Mouse (Mus musculus) limb, embryonic 13.5 days (tissue): ENCODE results near the gene Ambn. TPM values are rescaled to one million over a fixed set of nuclear protein-coding genes. Genes with fewer than 3 reads are reported as not detected.

Source experiments
- polyA plus RNA-seq: library from polyadenylated mRNA; unstranded; fragments of >200 nt; fragmentation: Nextera tagmentation; extraction: Ambion mirVana; gene quantifications from 2 replicates; pipeline ENCODE4 v1.2.1, GENCODE M21; 2015

The Ambn gene
- polyA plus RNA-seq, 1 experiment from 2014 or later, result 3.5 TPM

Other genes with a start within 250 kb of the Ambn start
- gene Gm7714, start 187.1 kb upstream of the Ambn start, polyA plus RNA-seq, result not detected in 2 replicates
- not detected in 2 replicates for gene Prol1, start 138.7 kb upstream of the Ambn start, polyA plus RNA-seq
- gene Amtn, start 79.9 kb upstream of the Ambn start, polyA plus RNA-seq, result 0.19 and 0.94 TPM in 2 replicates
- gene Enam, start 32.0 kb downstream of the Ambn start, polyA plus RNA-seq, result 0.05 and 0.10 TPM in 2 replicates
- 0.27 TPM in 1 of 2 replicates, not detected in the other for gene Jchain, start 71.9 kb downstream of the Ambn start, polyA plus RNA-seq
- gene Utp3, start 98.5 kb downstream of the Ambn start, polyA plus RNA-seq, result 76.3 and 79.1 TPM in 2 replicates
- 9.4 and 10.1 TPM in 2 replicates for gene Rufy3, start 109.0 kb downstream of the Ambn start, polyA plus RNA-seq
- 53.0 and 54.8 TPM in 2 replicates for gene Grsf1, start 220.2 kb downstream of the Ambn start, polyA plus RNA-seq